Mouse (Mus musculus): ENCODE results near the gene Edc3. TPM values are rescaled to one million over a fixed set of nuclear protein-coding genes. Genes with fewer than 3 reads are reported as not detected.
A peak's percentile ranks its signal among the peaks of the same experiment; 100 is the strongest.

Edc3 gene
- polyA plus RNA-seq, 2 experiments = 6.9 to 10.3 TPM

- peaks cover 5 to 9% of the 10 kb centered on the region in 2 experiments; a peak in 3 of 4 replicates for H3K4me1 ChIP-seq (replicated peaks; ENCODE audit: control insufficient read depth in 2 of 2, insufficient read depth in 2 of 2, low read length in 1 of 2)
- no peaks in the 10 kb centered on the region for H3K36me3 ChIP-seq (replicated peaks; ENCODE audit: control insufficient read depth, insufficient read depth, low read depth)
- WGBS (ENCODE audit: insufficient replicate concordance) = 2% methylated on average over 42 of the region's 42 CpGs
- H3K9me3 ChIP-seq (ENCODE audit: control insufficient read depth, low read length) = no peaks in the 10 kb centered on the region
- ATAC-seq (ENCODE audit: insufficient read depth) (peak; percentile 33; the same call in 1 of the 2 replicates), DNase-seq (ENCODE audit: low read depth in 3 of 3, low spot score in 3 of 3) (no peak)
- no peak overlapping the region; the same call in 1 of the 2 replicates for H3K9ac ChIP-seq (replicated peaks)
- H3K27me3 ChIP-seq (ENCODE audit: control insufficient read depth, insufficient read depth, low read length) = peaks cover 22% of the 10 kb centered on the region
- H3K4me2 ChIP-seq (ENCODE audit: low read depth) = peak overlapping the region; percentile 55
- H3K4me3 ChIP-seq (ENCODE audit: insufficient read depth in 1 of 2, low read depth in 2 of 2, low read length in 2 of 2) = peak overlapping the region; percentile 16 to 28
- TF ChIP-seq EP300 (IDR thresholded peaks at IDR 0.05; ENCODE audit: low read depth) (no peak), CTCF (IDR thresholded peaks at IDR 0.05; ENCODE audit: low read depth) (peak; percentile 9; the same call in 1 of the 2 replicates)
- H3K27ac ChIP-seq = no peak overlapping the region
Observed at GRCm38 (mm10) chr9:57696380-57697285, 11.7 kb upstream of the Edc3 start.

- Histone ChIP-seq H3K4me3 (ENCODE audit: insufficient read depth in 1 of 2, low read depth in 2 of 2, low read length in 2 of 2) (no peak overlapping the region; a peak in 1 of 4 replicates), H3K4me1 (replicated peaks; ENCODE audit: control insufficient read depth in 2 of 2, insufficient read depth in 2 of 2, low read length in 1 of 2) (peaks cover 5 to 9% of the 10 kb centered on the region in 2 experiments; a peak in 3 of 4 replicates), H3K36me3 (replicated peaks; ENCODE audit: control insufficient read depth, insufficient read depth, low read depth) (no peaks in the 10 kb centered on the region), H3K9ac (replicated peaks) (no peak overlapping the region; the same call in 1 of the 2 replicates), H3K4me2 (ENCODE audit: low read depth) (peak overlapping the region; percentile 55), H3K27me3 (ENCODE audit: control insufficient read depth, insufficient read depth, low read length) (peaks cover 22% of the 10 kb centered on the region), H3K27ac (no peak overlapping the region), H3K9me3 (ENCODE audit: control insufficient read depth, low read length) (no peaks in the 10 kb centered on the region)
- TF ChIP-seq EP300 (IDR thresholded peaks at IDR 0.05; ENCODE audit: low read depth) = no peak
- ATAC-seq (ENCODE audit: insufficient read depth) (peak; percentile 55; the same call in 1 of the 2 replicates), DNase-seq (ENCODE audit: low read depth in 3 of 3, low spot score in 3 of 3) (peak in 1 of 3 experiments; percentile 20)
- 10% methylated on average over 4 of the region's 4 CpGs for WGBS (ENCODE audit: insufficient replicate concordance)
Observed at GRCm38 (mm10) chr9:57697380-57697779, 11.0 kb upstream of the Edc3 start.

- Histone ChIP-seq H3K4me3 (ENCODE audit: insufficient read depth in 1 of 2, low read depth in 2 of 2, low read length in 2 of 2) (no peak overlapping the region), H3K9ac (replicated peaks) (no peak overlapping the region), H3K4me2 (ENCODE audit: low read depth) (no peak overlapping the region), H3K27ac (no peak overlapping the region), H3K27me3 (ENCODE audit: control insufficient read depth, insufficient read depth, low read length) (peaks cover 21% of the 10 kb centered on the region), H3K9me3 (ENCODE audit: control insufficient read depth, low read length) (no peaks in the 10 kb centered on the region), H3K36me3 (replicated peaks; ENCODE audit: control insufficient read depth, insufficient read depth, low read depth) (no peaks in the 10 kb centered on the region), H3K4me1 (replicated peaks; ENCODE audit: control insufficient read depth in 2 of 2, insufficient read depth in 2 of 2, low read length in 1 of 2) (peaks cover 5 to 9% of the 10 kb centered on the region in 2 experiments; a peak in 3 of 4 replicates)
- TF ChIP-seq EP300 (IDR thresholded peaks at IDR 0.05; ENCODE audit: low read depth) (no peak), CTCF (IDR thresholded peaks at IDR 0.05; ENCODE audit: low read depth) (no peak)
- 38% methylated on average over 1 of the region's 1 CpGs for WGBS (ENCODE audit: insufficient replicate concordance)
- no peak for DNase-seq (ENCODE audit: low read depth in 3 of 3, low spot score in 3 of 3)
- ATAC-seq (ENCODE audit: insufficient read depth) = no peak
Observed at GRCm38 (mm10) chr9:57698466-57699150, 9.7 kb upstream of the Edc3 start.

GRCm38 (mm10) chr9:57706496-57706895, 1.8 kb upstream of the Edc3 start:
- Histone ChIP-seq H3K4me1 (replicated peaks; ENCODE audit: control insufficient read depth in 2 of 2, insufficient read depth in 2 of 2, low read length in 1 of 2) (peaks cover 4 to 9% of the 10 kb centered on the region in 2 experiments; a peak in 3 of 4 replicates), H3K36me3 (replicated peaks; ENCODE audit: control insufficient read depth, insufficient read depth, low read depth) (no peaks in the 10 kb centered on the region), H3K27me3 (ENCODE audit: control insufficient read depth, insufficient read depth, low read length) (no peaks in the 10 kb centered on the region), H3K9me3 (ENCODE audit: control insufficient read depth, low read length) (peaks cover 3% of the 10 kb centered on the region), H3K4me3 (ENCODE audit: insufficient read depth in 1 of 2, low read depth in 2 of 2, low read length in 2 of 2) (no peak overlapping the region), H3K4me2 (ENCODE audit: low read depth) (no peak overlapping the region), H3K9ac (replicated peaks) (no peak overlapping the region), H3K27ac (no peak overlapping the region)
- TF ChIP-seq CTCF (IDR thresholded peaks at IDR 0.05; ENCODE audit: low read depth) (no peak), EP300 (IDR thresholded peaks at IDR 0.05; ENCODE audit: low read depth) (no peak)
- 64% methylated on average over 3 of the region's 3 CpGs for WGBS (ENCODE audit: insufficient replicate concordance)
- DNase-seq (ENCODE audit: low read depth in 3 of 3, low spot score in 3 of 3) (no peak), ATAC-seq (ENCODE audit: insufficient read depth) (no peak)

Data from liver, embryonic 14.5 days (tissue).